Mouse (Mus musculus) kidney, postnatal 0 days (tissue): ENCODE measurements around the gene Mpzl1. TPM values are rescaled to one million over a fixed set of nuclear protein-coding genes. Genes with fewer than 3 reads are reported as not detected.

Experiments
- ATAC-seq: fragments of 200-750 bp; cut with Nextera tagmentation; replicated peaks from 2 replicates; pipeline ENCODE4 v1.8.0; 2017; ENCODE audit warnings: low read depth, moderate number of reproducible peaks, moderate TSS enrichment, moderate library complexity; ENCODE audit not compliant: low FRiP score
- DNase-seq: peaks from one replicate; pipeline ENCODE4 v3.0.0-alpha.2; 2016; ENCODE audit warnings: low spot score
- H3K27ac ChIP-seq: fragments of 300-500 bp; sonication (generic); 2 replicates; pipeline ENCODE4 v1.5.1; 2014; ENCODE audit warnings: mild to moderate bottlenecking
- H3K27me3 ChIP-seq: fragments of 300-500 bp; sonication (generic); 2 replicates; pipeline ENCODE4 v1.6.1; 2014; ENCODE audit warnings: low read length, mixed read lengths; ENCODE audit not compliant: insufficient read depth
- H3K36me3 ChIP-seq: fragments of 300-500 bp; sonication (generic); 2 replicates; pipeline ENCODE4 v1.6.1; 2014; ENCODE audit warnings: low read length, mixed read lengths; ENCODE audit not compliant: insufficient read depth
- H3K4me1 ChIP-seq: fragments of 300-500 bp; sonication (generic); replicated peaks from 2 replicates; pipeline ENCODE4 v1.6.1; 2014; ENCODE audit warnings: antibody characterized with exemption, low read length, mixed read lengths; ENCODE audit not compliant: insufficient read depth
- H3K4me2 ChIP-seq: fragments of 300-500 bp; sonication (generic); 2 replicates; pipeline ENCODE4 v1.6.1; 2014; ENCODE audit warnings: mild to moderate bottlenecking, low read length, moderate library complexity, mixed read lengths
- H3K4me3 ChIP-seq: fragments of 300-500 bp; sonication (generic); replicated peaks from 2 replicates; pipeline ENCODE4 v1.5.1; 2014; ENCODE audit warnings: low read depth, low read length
- H3K9ac ChIP-seq: fragments of 300-500 bp; sonication (generic); 2 replicates; pipeline ENCODE4 v1.6.1; 2014; ENCODE audit warnings: low read depth, low read length
- H3K9me3 ChIP-seq: fragments of 300-500 bp; sonication (generic); replicated peaks from 2 replicates; pipeline ENCODE4 v1.6.1; 2016; ENCODE audit warnings: low read length, inconsistent platforms, mixed read lengths
- CTCF ChIP-seq: IDR thresholded peaks from 2 replicates; pipeline ENCODE4 v1.5.1; 2016; ENCODE audit warnings: antibody characterized with exemption, low read depth, mild to moderate bottlenecking, moderate library complexity
- WGBS: fragments of 180-500 bp; shearing (Covaris S2); extraction: QIAGEN DNeasy Blood & Tissue Kit; methylation state at CpG from one replicate; pipeline ENCODE4 v1.1.7; 2014; 5-methylcytosine and 5-hydroxymethylcytosine counted together
- polyA plus RNA-seq: library from polyadenylated mRNA; unstranded; fragments of >200 nt; fragmentation: Nextera tagmentation; extraction: Ambion mirVana; gene quantifications from 2 replicates; pipeline ENCODE4 v1.2.1, GENCODE M21; 2015

The Mpzl1 gene
- polyA plus RNA-seq, 1 experiment from 2014 or later = 186 TPM

DNA sequence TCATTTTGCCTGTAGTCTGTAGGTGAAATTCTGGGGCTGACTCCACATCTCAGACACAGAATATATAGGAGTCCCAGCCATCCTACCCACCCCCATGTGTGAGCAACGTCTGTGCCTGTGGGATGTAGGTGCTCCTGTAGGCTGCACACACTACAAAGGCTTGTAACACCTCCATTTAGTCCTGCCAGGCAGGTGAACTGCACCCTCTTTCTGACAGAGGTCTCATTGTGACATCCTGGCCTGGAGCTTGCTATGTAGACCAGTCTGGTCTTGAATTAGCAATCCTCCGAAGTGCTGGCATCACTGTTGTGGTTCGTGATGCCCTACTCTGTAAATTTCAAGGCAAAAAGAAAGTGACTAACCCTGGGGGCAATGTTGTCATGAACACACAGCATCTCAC, 26.9 kb upstream of the Mpzl1 start:
- Histone ChIP-seq H3K27ac (no peak overlapping the region), H3K36me3 (peaks cover 8% of the 10 kb centered on the region; the same call in 1 of the 2 replicates), H3K9ac (no peak overlapping the region), H3K27me3 (no peaks in the 10 kb centered on the region), H3K4me1 (peaks cover 16% of the 10 kb centered on the region), H3K9me3 (no peaks in the 10 kb centered on the region), H3K4me2 (no peak overlapping the region), H3K4me3 (no peak overlapping the region)
- DNase-seq (no peak), ATAC-seq (no peak)
- no peak for TF ChIP-seq CTCF
- 66% methylated on average over 3 of the region's 3 CpGs for WGBS

DNA sequence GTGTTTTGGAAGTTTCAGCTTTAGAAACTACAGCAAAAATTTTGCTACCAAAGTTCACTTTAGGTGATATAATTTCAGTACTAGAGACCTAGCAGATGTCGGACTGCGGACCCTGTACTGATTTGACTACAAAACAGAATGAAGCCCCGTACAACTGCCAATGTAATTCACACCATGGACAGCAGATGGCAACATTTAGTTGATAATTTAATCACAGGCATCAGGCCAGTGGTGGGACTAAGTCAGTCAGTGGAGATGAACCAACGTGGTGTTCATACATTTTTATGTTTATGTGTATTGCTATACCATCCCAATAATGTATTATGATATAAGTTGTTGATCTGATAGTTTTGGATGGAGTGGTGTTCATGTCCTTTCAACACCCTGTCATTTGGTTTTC, 26.4 kb upstream of the Mpzl1 start:
- H3K36me3 ChIP-seq = peaks cover 9% of the 10 kb centered on the region; the same call in 1 of the 2 replicates
- ATAC-seq = no peak
- H3K4me3 ChIP-seq = no peak overlapping the region
- H3K27ac ChIP-seq = no peak overlapping the region
- DNase-seq = peak; percentile 80
- no peaks in the 10 kb centered on the region for H3K27me3 ChIP-seq
- peaks cover 16% of the 10 kb centered on the region for H3K4me1 ChIP-seq
- TF ChIP-seq CTCF = peak; percentile 83
- H3K9me3 ChIP-seq = no peaks in the 10 kb centered on the region
- WGBS = 23% methylated on average over 4 of the region's 4 CpGs
- no peak overlapping the region for H3K9ac ChIP-seq
- H3K4me2 ChIP-seq = no peak overlapping the region

DNA sequence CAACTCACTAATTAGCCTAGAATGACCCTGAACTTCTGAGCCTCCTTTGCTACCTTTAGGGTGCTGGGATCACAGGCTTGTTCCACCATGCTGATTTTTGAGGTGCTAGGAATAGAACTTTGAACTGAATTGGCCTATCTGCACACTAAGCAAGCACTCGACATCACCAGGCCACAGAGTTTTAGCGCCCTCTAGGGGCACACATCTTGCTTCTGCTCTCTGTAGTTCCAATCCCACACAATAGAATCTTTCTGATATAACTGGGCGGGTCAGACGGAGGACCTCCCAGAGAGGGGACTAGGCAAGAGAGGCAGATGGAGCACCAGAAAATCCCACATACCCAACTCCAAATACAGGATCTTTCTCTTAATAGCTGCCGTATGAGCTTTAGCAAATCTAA, 24.3 kb upstream of the Mpzl1 start:
- no peaks in the 10 kb centered on the region for H3K9me3 ChIP-seq
- DNase-seq (peak; percentile 89), ATAC-seq (peak; percentile 27; the same call in 1 of the 2 replicates)
- H3K4me2 ChIP-seq = no peak overlapping the region
- peaks cover 14% of the 10 kb centered on the region for H3K4me1 ChIP-seq
- peak; percentile 92 for TF ChIP-seq CTCF
- H3K4me3 ChIP-seq = no peak overlapping the region
- H3K36me3 ChIP-seq = peaks cover 22% of the 10 kb centered on the region; the same call in 1 of the 2 replicates
- WGBS = 44% methylated on average over 5 of the region's 5 CpGs
- no peak overlapping the region for H3K27ac ChIP-seq
- no peak overlapping the region for H3K9ac ChIP-seq
- H3K27me3 ChIP-seq = no peaks in the 10 kb centered on the region

- 57% methylated on average over 14 of the region's 14 CpGs for WGBS
- Histone ChIP-seq H3K4me1 (0 out of 2 replicates have a peak, but pooled peaks cover 3% of the 10 kb centered on the region), H3K36me3 (peaks cover 33% of the 10 kb centered on the region)
Measured at GRCm38 (mm10) chr1:165655482-165655881, 21.1 kb upstream of the Mpzl1 start.

DNA sequence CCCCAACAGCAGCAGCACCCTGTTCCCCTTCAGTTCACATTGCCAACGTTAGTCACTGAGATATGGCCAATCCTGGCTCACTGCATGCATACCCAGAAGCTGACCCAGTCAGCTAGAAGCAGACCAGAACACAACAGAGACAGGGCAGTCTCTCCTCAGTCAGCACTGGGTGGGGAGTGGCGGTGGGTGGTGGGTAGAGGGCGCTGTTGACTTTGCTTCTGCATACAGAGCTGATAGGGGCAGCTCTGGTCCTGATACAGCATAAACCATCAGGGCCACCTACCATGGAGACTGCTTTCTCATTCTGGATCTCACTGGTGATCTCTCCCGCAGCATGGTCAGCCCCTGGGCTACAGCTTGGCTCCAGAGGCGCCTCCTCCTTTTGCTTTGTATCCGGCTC, 20.7 kb upstream of the Mpzl1 start:
- peaks cover 34% of the 10 kb centered on the region for H3K36me3 ChIP-seq
- no peak for ATAC-seq
- 73% methylated on average over 6 of the region's 6 CpGs for WGBS
- DNase-seq = no peak
- peak; percentile 56 for TF ChIP-seq CTCF
- no peak overlapping the region for H3K9ac ChIP-seq
- H3K9me3 ChIP-seq = no peaks in the 10 kb centered on the region
- H3K4me1 ChIP-seq = 0 out of 2 replicates have a peak, but pooled peaks cover 3% of the 10 kb centered on the region
- no peak overlapping the region for H3K4me2 ChIP-seq
- H3K27ac ChIP-seq = no peak overlapping the region
- H3K27me3 ChIP-seq = no peaks in the 10 kb centered on the region
- H3K4me3 ChIP-seq = no peak overlapping the region

More at GRCm38 (mm10) chr1:165655482-165655881, 21.1 kb upstream of the Mpzl1 start:
- H3K27me3 ChIP-seq = no peaks in the 10 kb centered on the region
- H3K4me3 ChIP-seq = no peak overlapping the region
- H3K4me2 ChIP-seq = no peak overlapping the region
- H3K27ac ChIP-seq = no peak overlapping the region
- no peaks in the 10 kb centered on the region for H3K9me3 ChIP-seq
- ATAC-seq = no peak
- no peak for TF ChIP-seq CTCF
- no peak for DNase-seq
- no peak overlapping the region for H3K9ac ChIP-seq

DNA sequence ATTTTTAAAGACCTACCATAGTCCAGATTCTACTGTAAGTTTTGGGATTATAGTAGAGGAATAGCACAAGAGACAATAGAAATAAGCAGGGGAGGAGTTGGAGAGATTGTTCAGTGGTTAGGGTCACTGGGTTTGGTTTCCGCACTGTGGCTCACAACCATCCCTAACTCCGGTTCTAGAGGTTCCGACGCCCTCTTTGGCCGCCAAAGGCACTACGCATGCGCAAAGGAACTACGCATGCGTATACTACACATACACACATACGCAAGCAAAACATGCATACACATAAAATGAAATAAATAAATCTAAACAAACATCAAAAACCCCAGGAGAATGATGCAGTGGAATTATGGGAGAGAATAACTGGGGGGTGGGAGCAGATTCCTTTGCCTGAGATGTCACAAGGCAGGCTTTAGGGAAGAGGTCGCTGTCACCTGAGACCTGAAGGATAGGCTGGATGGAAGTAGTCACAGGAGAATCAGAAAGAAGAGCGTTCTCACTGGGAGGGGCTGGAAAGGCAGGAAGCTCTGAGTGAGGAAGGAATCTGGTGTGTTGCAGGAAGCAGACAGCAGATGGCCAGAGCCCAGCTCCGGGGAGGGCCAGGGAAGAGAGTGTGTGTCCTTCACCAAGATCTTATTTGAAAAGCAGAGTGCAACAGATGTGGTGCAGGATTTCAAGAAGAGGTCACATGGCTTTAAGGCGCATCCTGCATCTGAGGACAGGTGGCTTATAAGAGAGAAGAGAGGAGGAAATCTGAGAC, 19.0 kb upstream of the Mpzl1 start:
- DNase-seq = peak; percentile 86
- no peak overlapping the region for H3K4me2 ChIP-seq
- no peak overlapping the region for H3K9ac ChIP-seq
- WGBS = 75% methylated on average over 14 of the region's 14 CpGs
- no peak overlapping the region for H3K4me3 ChIP-seq
- 0 out of 2 replicates have a peak overlapping the region, but pooled peaks have one; percentile 16 for H3K27ac ChIP-seq
- H3K9me3 ChIP-seq = no peaks in the 10 kb centered on the region
- H3K4me1 ChIP-seq = 0 out of 2 replicates have a peak, but pooled peaks cover 3% of the 10 kb centered on the region
- no peaks in the 10 kb centered on the region for H3K27me3 ChIP-seq
- peak; percentile 57 for ATAC-seq
- TF ChIP-seq CTCF = peak; percentile 10; the same call in 1 of the 2 replicates
- peaks cover 30% of the 10 kb centered on the region for H3K36me3 ChIP-seq
